19 mouse cellular contexts compared by ENCODE assay signal in genomic region chr19:53278491-53279415, GRCm38 (mm10). TPM values are rescaled to one million over a fixed set of nuclear protein-coding genes. Genes with fewer than 3 reads are reported as not detected.
DNase-seq lines count a peak whose midpoint lies in the region; ATAC-seq lines count a peak whose summit lies in the region.
"Had no signal": no experiment of that assay in that cellular context is flagged by ENCODE, and none has a peak within 500 bp of the region (broad histone marks: within the 10 kb centered on the region; RNA-seq: fewer than 3 reads in every experiment).

No protein-coding gene starts in this region.

- no peaks in the 10 kb centered on the region for H3K9me3 ChIP-seq in forebrain, embryonic 10.5 days
- no peaks in the 10 kb centered on the region for H3K9me3 ChIP-seq in forebrain, embryonic 14.5 days (replicated peaks; ENCODE audit: control insufficient read depth, low read length)
- H3K9me3 ChIP-seq in midbrain, embryonic 10.5 days (replicated peaks): no peaks in the 10 kb centered on the region
- H3K9me3 ChIP-seq in midbrain, embryonic 11.5 days (ENCODE audit: control insufficient read depth, low read length): no peaks in the 10 kb centered on the region
- no peaks in the 10 kb centered on the region for H3K9me3 ChIP-seq in midbrain, embryonic 13.5 days
- H3K9me3 ChIP-seq: embryonic facial prominence, embryonic 12.5 days; neural tube, embryonic 13.5 days had no signal

- no peak for DNase-seq in forebrain, embryonic 10.5 days (ENCODE audit: extremely low spot score, low spot score)
- no peak for DNase-seq in forebrain, embryonic 14.5 days (ENCODE audit: low spot score)
- no peak for DNase-seq in midbrain, embryonic 10.5 days (ENCODE audit: low spot score)
- no peak for DNase-seq in midbrain, embryonic 11.5 days (ENCODE audit: low spot score, missing footprints)
- DNase-seq in heart, postnatal 25 days (ENCODE audit: low spot score): peak; percentile 31
- no peak for DNase-seq in adipocyte (ENCODE audit: low spot score)
- no peak for DNase-seq in lung, postnatal 14 days
- DNase-seq: adrenal gland, adult 2 months; cerebellum, adult 11 months; cerebellum, postnatal 25 days; kidney, postnatal 4 days; lung, adult 18-20 months; lung, postnatal 36 days; right cerebral cortex, postnatal 14 days; thymus, postnatal 36 days had no signal

- H3K36me3 ChIP-seq in forebrain, embryonic 10.5 days (replicated peaks): no peaks in the 10 kb centered on the region
- H3K36me3 ChIP-seq in forebrain, embryonic 14.5 days (ENCODE audit: control insufficient read depth, insufficient read depth, low read length): no peaks in the 10 kb centered on the region
- no peaks in the 10 kb centered on the region for H3K36me3 ChIP-seq in midbrain, embryonic 10.5 days
- H3K36me3 ChIP-seq in midbrain, embryonic 11.5 days (ENCODE audit: control insufficient read depth, insufficient read depth, low read length): no peaks in the 10 kb centered on the region
- no peaks in the 10 kb centered on the region for H3K36me3 ChIP-seq in midbrain, embryonic 13.5 days
- H3K36me3 ChIP-seq: embryonic facial prominence, embryonic 12.5 days; neural tube, embryonic 13.5 days had no signal

- 0 out of 2 replicates have a peak, but pooled peaks cover 5% of the 10 kb centered on the region for H3K27me3 ChIP-seq in forebrain, embryonic 10.5 days (ENCODE audit: poor library complexity, severe bottlenecking)
- H3K27me3 ChIP-seq in forebrain, embryonic 14.5 days (replicated peaks; ENCODE audit: control insufficient read depth, insufficient read depth, low read length): no peaks in the 10 kb centered on the region
- no peaks in the 10 kb centered on the region for H3K27me3 ChIP-seq in midbrain, embryonic 10.5 days (ENCODE audit: low read depth, poor library complexity, severe bottlenecking)
- no peaks in the 10 kb centered on the region for H3K27me3 ChIP-seq in midbrain, embryonic 11.5 days (ENCODE audit: control insufficient read depth, insufficient read depth, low read length)
- no peaks in the 10 kb centered on the region; the same call in 1 of the 2 replicates for H3K27me3 ChIP-seq in midbrain, embryonic 13.5 days
- H3K27me3 ChIP-seq: embryonic facial prominence, embryonic 12.5 days; neural tube, embryonic 13.5 days had no signal

- no peak for ATAC-seq in forebrain, embryonic 14.5 days
- ATAC-seq in midbrain, embryonic 11.5 days (ENCODE audit: low FRiP score): no peak
- ATAC-seq in midbrain, embryonic 13.5 days: no peak

- H3K4me3 ChIP-seq in forebrain, embryonic 10.5 days: no peak overlapping the region
- no peak overlapping the region for H3K4me3 ChIP-seq in forebrain, embryonic 14.5 days (ENCODE audit: low read depth, low read length)
- no peak overlapping the region for H3K4me3 ChIP-seq in midbrain, embryonic 10.5 days
- H3K4me3 ChIP-seq in midbrain, embryonic 11.5 days (ENCODE audit: low read depth, low read length): no peak overlapping the region
- no peak overlapping the region for H3K4me3 ChIP-seq in midbrain, embryonic 13.5 days (replicated peaks)
- H3K4me3 ChIP-seq: embryonic facial prominence, embryonic 12.5 days; neural tube, embryonic 13.5 days had no signal

- peaks cover 39% of the 10 kb centered on the region for H3K4me1 ChIP-seq in forebrain, embryonic 10.5 days
- peaks cover 7% of the 10 kb centered on the region; the same call in 1 of the 2 replicates for H3K4me1 ChIP-seq in forebrain, embryonic 14.5 days (ENCODE audit: control insufficient read depth, insufficient read depth, low read length)
- H3K4me1 ChIP-seq in midbrain, embryonic 10.5 days: peaks cover 36% of the 10 kb centered on the region
- peaks cover 2% of the 10 kb centered on the region; the same call in 1 of the 2 replicates for H3K4me1 ChIP-seq in midbrain, embryonic 11.5 days (ENCODE audit: control insufficient read depth, insufficient read depth, low read length)
- H3K4me1 ChIP-seq in midbrain, embryonic 13.5 days (replicated peaks): peaks cover 6% of the 10 kb centered on the region; the same call in 1 of the 2 replicates

- no peak overlapping the region for H3K4me2 ChIP-seq in forebrain, embryonic 14.5 days (ENCODE audit: low read length)
- no peak overlapping the region for H3K4me2 ChIP-seq in midbrain, embryonic 11.5 days
- no peak overlapping the region for H3K4me2 ChIP-seq in midbrain, embryonic 13.5 days (replicated peaks)
- H3K4me2 ChIP-seq: embryonic facial prominence, embryonic 12.5 days; neural tube, embryonic 13.5 days had no signal

- 0 out of 2 replicates have a peak overlapping the region, but pooled peaks have one; percentile 30 for H3K27ac ChIP-seq in forebrain, embryonic 10.5 days
- no peak overlapping the region for H3K27ac ChIP-seq in forebrain, embryonic 14.5 days (ENCODE audit: low read depth, low read length)
- peak overlapping the region; percentile 23; the same call in 1 of the 2 replicates for H3K27ac ChIP-seq in midbrain, embryonic 10.5 days (replicated peaks)
- no peak overlapping the region for H3K27ac ChIP-seq in midbrain, embryonic 11.5 days (ENCODE audit: low read depth, low read length)
- no peak overlapping the region for H3K27ac ChIP-seq in midbrain, embryonic 13.5 days
- H3K27ac ChIP-seq: embryonic facial prominence, embryonic 12.5 days; neural tube, embryonic 13.5 days; stomach, postnatal 0 days had no signal

- intact Hi-C loops in heart, postnatal 25 days (cut with DNase I): no loop called here

- H3K9ac ChIP-seq in forebrain, embryonic 14.5 days (ENCODE audit: low read length): no peak overlapping the region
- no peak overlapping the region for H3K9ac ChIP-seq in midbrain, embryonic 11.5 days (ENCODE audit: low read length)
- no peak overlapping the region for H3K9ac ChIP-seq in midbrain, embryonic 13.5 days (replicated peaks)
- H3K9ac ChIP-seq: embryonic facial prominence, embryonic 12.5 days; neural tube, embryonic 13.5 days had no signal

- WGBS in forebrain, embryonic 10.5 days: 81% methylated on average over 19 of the region's 19 CpGs
- 74% methylated on average over 19 of the region's 19 CpGs for WGBS in forebrain, embryonic 14.5 days
- WGBS in midbrain, embryonic 10.5 days: 75% methylated on average over 19 of the region's 19 CpGs
- 77% methylated on average over 19 of the region's 19 CpGs for WGBS in midbrain, embryonic 11.5 days
- WGBS in midbrain, embryonic 13.5 days: 79% methylated on average over 19 of the region's 19 CpGs

RNA-seq across cellular contexts. Expression of gene Mxi1, which starts 31.6 kb away (rescaled TPM):
- polyA plus RNA-seq in forebrain, embryonic 10.5 days (2016; fragmentation: Nextera tagmentation; extraction: Ambion mirVana): 16.1 and 20.7 TPM in 2 replicates
- polyA plus RNA-seq in forebrain, embryonic 14.5 days (2014; fragmentation: Nextera tagmentation; extraction: Ambion mirVana): 27.6 and 41.0 TPM in 2 replicates
- 19.7 and 28.5 TPM in 2 replicates for polyA plus RNA-seq in midbrain, embryonic 10.5 days (2016; fragmentation: Nextera tagmentation; extraction: Ambion mirVana)
- 59.0 and 59.1 TPM in 2 replicates for polyA plus RNA-seq in midbrain, embryonic 11.5 days (2014; fragmentation: Nextera tagmentation; extraction: Ambion mirVana)
- 10 to 100 TPM; 41.8 to 44.4 TPM for total RNA-seq in heart, postnatal 25 days (2021)
- 32.4 and 50.7 TPM in 2 replicates for polyA plus RNA-seq in midbrain, embryonic 13.5 days (2015; fragmentation: Nextera tagmentation; extraction: Ambion mirVana)

Comparison
In these comparisons a context has a peak if more than half of its experiments do, and no peak if none do; other contexts are left out.
1. H3K27ac ChIP-seq: peak in forebrain, embryonic 10.5 days (single experiment) and midbrain, embryonic 10.5 days (single experiment); none in forebrain, embryonic 14.5 days (single experiment), midbrain, embryonic 11.5 days (single experiment) and midbrain, embryonic 13.5 days (single experiment).